Mouse (Mus musculus): Measurements from ENCODE around the gene Vstm2b. TPM values are rescaled to one million over a fixed set of nuclear protein-coding genes. Genes with fewer than 3 reads are reported as not detected.

The Vstm2b gene
- polyA plus RNA-seq (2012; rRNA removed): 1.3 and 1.4 TPM in 2 replicates

- Histone ChIP-seq H3K4me1 (replicated peaks; ENCODE audit: control insufficient read depth, insufficient read depth, low read length) (no peaks in the 10 kb centered on the region), H3K27me3 (ENCODE audit: control insufficient read depth, insufficient read depth, low read length) (peaks cover 3% of the 10 kb centered on the region; the same call in 1 of the 2 replicates), H3K27ac (ENCODE audit: control insufficient read depth, insufficient read depth, low read length) (no peak within 1 kb of the TSS), H3K4me3 (ENCODE audit: control insufficient read depth, insufficient read depth, low read length) (no peak within 1 kb of the TSS), H3K36me3 (ENCODE audit: control insufficient read depth, insufficient read depth, low read length) (no peaks in the 10 kb centered on the region)
- no peak for TF ChIP-seq POLR2A (IDR thresholded peaks at IDR 0.05; ENCODE audit: control insufficient read depth, extremely low read depth, insufficient read depth, low read length, poor library complexity)
- no peak for TF ChIP-seq CTCF (IDR thresholded peaks at IDR 0.05; ENCODE audit: borderline replicate concordance, control insufficient read depth, extremely low read depth, insufficient read depth, low read length, poor library complexity)
- 7% methylated on average over 32 of the region's 35 CpGs for WGBS
- DNase-seq: no peak
Measured at GRCm38 (mm10) chr7:40898096-40898710, at the start of gene Vstm2b. Vstm2b (plus strand) TSS chr7:40898328.

GRCm38 (mm10) chr7:40856088-40856625 is 42.0 kb upstream of the Vstm2b start:
- Histone ChIP-seq H3K4me1 (replicated peaks; ENCODE audit: control insufficient read depth, insufficient read depth, low read length) (no peaks in the 10 kb centered on the region), H3K27me3 (ENCODE audit: control insufficient read depth, insufficient read depth, low read length) (no peaks in the 10 kb centered on the region), H3K27ac (ENCODE audit: control insufficient read depth, insufficient read depth, low read length) (no peak overlapping the region), H3K4me3 (ENCODE audit: control insufficient read depth, insufficient read depth, low read length) (no peak overlapping the region), H3K36me3 (ENCODE audit: control insufficient read depth, insufficient read depth, low read length) (no peaks in the 10 kb centered on the region)
- 84% methylated on average over 7 of the region's 7 CpGs for WGBS
- no peak for DNase-seq
- TF ChIP-seq POLR2A (IDR thresholded peaks at IDR 0.05; ENCODE audit: control insufficient read depth, extremely low read depth, insufficient read depth, low read length, poor library complexity) (no peak), CTCF (IDR thresholded peaks at IDR 0.05; ENCODE audit: borderline replicate concordance, control insufficient read depth, extremely low read depth, insufficient read depth, low read length, poor library complexity) (no peak)

DNA sequence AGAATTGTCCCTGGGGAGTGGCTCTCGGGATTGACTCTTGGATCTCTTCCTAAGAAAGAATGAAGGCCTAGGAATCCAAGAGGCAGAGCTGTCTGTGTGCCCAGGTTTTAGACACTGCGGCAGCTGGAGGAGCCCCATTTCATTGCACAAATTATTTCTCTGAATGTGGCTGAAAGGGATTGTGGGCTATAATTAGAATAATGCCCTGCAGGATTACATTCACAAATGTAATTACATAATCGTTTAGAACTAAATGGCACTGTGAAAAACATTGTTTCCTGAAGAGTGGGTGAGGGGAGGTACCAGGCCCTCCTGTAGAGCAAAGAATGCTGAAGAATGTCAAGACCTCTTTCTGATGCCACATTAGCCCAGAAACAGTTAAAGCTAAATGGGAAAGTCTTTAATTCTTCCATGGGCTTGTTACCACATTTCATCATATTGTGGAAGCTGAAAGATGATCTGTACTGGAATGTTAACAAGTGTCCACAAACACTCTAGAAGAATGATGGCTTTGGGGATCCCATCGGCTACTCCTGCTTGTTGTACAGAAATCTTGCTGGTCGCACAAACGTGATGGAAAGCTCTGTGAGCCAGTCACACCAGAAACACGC is 24.6 kb upstream of the Vstm2b start:
- Histone ChIP-seq H3K4me1 (replicated peaks; ENCODE audit: control insufficient read depth, insufficient read depth, low read length) (no peaks in the 10 kb centered on the region), H3K4me3 (ENCODE audit: control insufficient read depth, insufficient read depth, low read length) (no peak overlapping the region), H3K27me3 (ENCODE audit: control insufficient read depth, insufficient read depth, low read length) (no peaks in the 10 kb centered on the region), H3K36me3 (ENCODE audit: control insufficient read depth, insufficient read depth, low read length) (no peaks in the 10 kb centered on the region), H3K27ac (ENCODE audit: control insufficient read depth, insufficient read depth, low read length) (no peak overlapping the region)
- 79% methylated on average over 7 of the region's 7 CpGs for WGBS
- TF ChIP-seq POLR2A (IDR thresholded peaks at IDR 0.05; ENCODE audit: control insufficient read depth, extremely low read depth, insufficient read depth, low read length, poor library complexity): no peak
- no peak for TF ChIP-seq CTCF (IDR thresholded peaks at IDR 0.05; ENCODE audit: borderline replicate concordance, control insufficient read depth, extremely low read depth, insufficient read depth, low read length, poor library complexity)
- no peak for DNase-seq

GRCm38 (mm10) chr7:40884855-40885489 is 13.2 kb upstream of the Vstm2b start:
- Histone ChIP-seq H3K27me3 (ENCODE audit: control insufficient read depth, insufficient read depth, low read length) (no peaks in the 10 kb centered on the region; the same call in 1 of the 2 replicates), H3K27ac (ENCODE audit: control insufficient read depth, insufficient read depth, low read length) (no peak overlapping the region), H3K4me3 (ENCODE audit: control insufficient read depth, insufficient read depth, low read length) (no peak overlapping the region), H3K36me3 (ENCODE audit: control insufficient read depth, insufficient read depth, low read length) (no peaks in the 10 kb centered on the region), H3K4me1 (replicated peaks; ENCODE audit: control insufficient read depth, insufficient read depth, low read length) (no peaks in the 10 kb centered on the region)
- no peak for TF ChIP-seq CTCF (IDR thresholded peaks at IDR 0.05; ENCODE audit: borderline replicate concordance, control insufficient read depth, extremely low read depth, insufficient read depth, low read length, poor library complexity)
- no peak for TF ChIP-seq POLR2A (IDR thresholded peaks at IDR 0.05; ENCODE audit: control insufficient read depth, extremely low read depth, insufficient read depth, low read length, poor library complexity)
- WGBS: 77% methylated on average over 8 of the region's 8 CpGs
- DNase-seq: no peak

DNA sequence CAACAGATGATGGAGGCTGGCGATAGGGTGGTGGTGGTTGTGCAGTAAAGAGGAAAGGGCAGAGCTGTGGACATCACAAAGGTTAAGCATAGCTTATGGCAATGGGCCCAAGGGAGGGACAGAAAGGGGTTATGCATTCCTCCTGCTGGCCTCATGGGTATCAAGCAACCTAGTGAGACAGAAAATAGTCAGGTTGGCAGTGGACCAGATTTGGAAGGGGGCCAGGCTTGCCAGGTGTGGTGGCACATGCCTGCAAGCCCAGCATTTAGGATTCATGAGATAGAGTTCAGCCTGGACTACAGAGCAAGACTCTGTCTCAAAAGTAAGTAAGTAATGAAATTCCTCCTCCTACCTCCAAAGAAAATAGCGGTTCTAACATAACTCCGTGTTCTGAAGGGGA is 9.8 kb upstream of the Vstm2b start:
- Histone ChIP-seq H3K27ac (ENCODE audit: control insufficient read depth, insufficient read depth, low read length) (no peak overlapping the region), H3K4me1 (replicated peaks; ENCODE audit: control insufficient read depth, insufficient read depth, low read length) (no peaks in the 10 kb centered on the region), H3K4me3 (ENCODE audit: control insufficient read depth, insufficient read depth, low read length) (no peak overlapping the region), H3K27me3 (ENCODE audit: control insufficient read depth, insufficient read depth, low read length) (no peaks in the 10 kb centered on the region; the same call in 1 of the 2 replicates), H3K36me3 (ENCODE audit: control insufficient read depth, insufficient read depth, low read length) (no peaks in the 10 kb centered on the region)
- no peak for DNase-seq
- WGBS: 90% methylated on average over 3 of the region's 3 CpGs
- no peak for TF ChIP-seq CTCF (IDR thresholded peaks at IDR 0.05; ENCODE audit: borderline replicate concordance, control insufficient read depth, extremely low read depth, insufficient read depth, low read length, poor library complexity)
- no peak for TF ChIP-seq POLR2A (IDR thresholded peaks at IDR 0.05; ENCODE audit: control insufficient read depth, extremely low read depth, insufficient read depth, low read length, poor library complexity)

- TF ChIP-seq POLR2A (IDR thresholded peaks at IDR 0.05; ENCODE audit: control insufficient read depth, extremely low read depth, insufficient read depth, low read length, poor library complexity) (no peak), CTCF (IDR thresholded peaks at IDR 0.05; ENCODE audit: borderline replicate concordance, control insufficient read depth, extremely low read depth, insufficient read depth, low read length, poor library complexity) (no peak)
- DNase-seq: no peak
- no peaks in the 10 kb centered on the region for H3K36me3 ChIP-seq (ENCODE audit: control insufficient read depth, insufficient read depth, low read length)
- H3K27me3 ChIP-seq (ENCODE audit: control insufficient read depth, insufficient read depth, low read length): peaks cover 3% of the 10 kb centered on the region; the same call in 1 of the 2 replicates
- 69% methylated on average over 4 of the region's 4 CpGs for WGBS
- H3K27ac ChIP-seq (ENCODE audit: control insufficient read depth, insufficient read depth, low read length): no peak overlapping the region
- no peak overlapping the region for H3K4me3 ChIP-seq (ENCODE audit: control insufficient read depth, insufficient read depth, low read length)
- no peaks in the 10 kb centered on the region for H3K4me1 ChIP-seq (replicated peaks; ENCODE audit: control insufficient read depth, insufficient read depth, low read length)
Measured at GRCm38 (mm10) chr7:40896964-40897363, 1.2 kb upstream of the Vstm2b start.

Data from thymus, adult 2 months (tissue).